Mouse (Mus musculus) kidney, adult 2 months (tissue): Measurements from ENCODE around the gene St3gal3. TPM values are rescaled to one million over a fixed set of nuclear protein-coding genes. Genes with fewer than 3 reads are reported as not detected.
A peak's percentile ranks its signal among the peaks of the same experiment; 100 is the strongest.

Experiments
- DNase-seq: peaks from one replicate; pipeline ENCODE4 v3.0.0; 2021
- H3K27ac ChIP-seq: fragments of 200-500 bp; 2 replicates; pipeline ENCODE4 v1.5.1; 2012; ENCODE audit warnings: low read depth, low read length, control low read depth, inconsistent platforms; ENCODE audit not compliant: insufficient read depth
- H3K27me3 ChIP-seq: fragments of 200-500 bp; replicated peaks from 2 replicates; pipeline ENCODE4 v1.6.1; 2012; ENCODE audit warnings: mild to moderate bottlenecking, moderate library complexity, low read length, inconsistent platforms; ENCODE audit not compliant: control insufficient read depth, insufficient read depth
- H3K36me3 ChIP-seq: fragments of 200-500 bp; 2 replicates; pipeline ENCODE4 v1.6.1; 2012; ENCODE audit warnings: mild to moderate bottlenecking, moderate library complexity, low read length, inconsistent platforms; ENCODE audit not compliant: control insufficient read depth, insufficient read depth
- H3K4me1 ChIP-seq: fragments of 200-500 bp; 2 replicates; pipeline ENCODE4 v1.6.1; 2011; ENCODE audit warnings: low read length; ENCODE audit not compliant: control insufficient read depth, insufficient read depth
- H3K4me3 ChIP-seq: fragments of 200-500 bp; 2 replicates; pipeline ENCODE4 v1.5.1; 2011; ENCODE audit warnings: mild to moderate bottlenecking, low read depth, low read length, control low read depth; ENCODE audit not compliant: insufficient read depth
- CTCF ChIP-seq: fragments of 200-500 bp; conservative IDR thresholded peaks from 2 replicates; pipeline ENCODE4 v1.5.1; 2011; ENCODE audit warnings: low read depth, mild to moderate bottlenecking, control low read depth, low read length, moderate library complexity, mixed read lengths; ENCODE audit not compliant: insufficient read depth, insufficient read length
- POLR2A ChIP-seq: fragments of 200-500 bp; IDR thresholded peaks from one replicate; pipeline ENCODE4 v1.6.1; 2011; ENCODE audit warnings: low read depth, low read length, control low read depth
- WGBS: fragments of 180-500 bp; shearing (Covaris S2); methylation state at CpG from one replicate; pipeline ENCODE4 v1.1.7; 2018; 5-methylcytosine and 5-hydroxymethylcytosine counted together
- polyA plus RNA-seq: library from polyadenylated mRNA; depleted of rRNA; stranded (reverse); fragments of >200 nt; gene quantifications from 2 replicates; pipeline ENCODE4 v1.2.3, GENCODE M21; 2012

The St3gal3 gene
- polyA plus RNA-seq, 1 experiment: 50.7 TPM

- 98% methylated on average over 3 of the region's 3 CpGs for WGBS
- H3K27ac ChIP-seq: no peak overlapping the region
- peak; percentile 7; the same call in 1 of the 2 replicates for TF ChIP-seq CTCF
- TF ChIP-seq POLR2A: no peak
Measured at GRCm38 (mm10) chr4:117992036-117992435, 142.7 kb downstream of the St3gal3 start.

GRCm38 (mm10) chr4:117991055-117991627 is 143.6 kb downstream of the St3gal3 start:
- DNase-seq: peak; percentile 50
- Histone ChIP-seq H3K27ac (no peak overlapping the region), H3K4me3 (no peak overlapping the region), H3K36me3 (no peaks in the 10 kb centered on the region), H3K27me3 (no peaks in the 10 kb centered on the region), H3K4me1 (peaks cover 14% of the 10 kb centered on the region)
- whole genome bisulfite sequencing: 60% methylated on average over 8 of the region's 8 CpGs
- TF ChIP-seq CTCF: no peak
- no peak for TF ChIP-seq POLR2A

More at GRCm38 (mm10) chr4:117992036-117992435, 142.7 kb downstream of the St3gal3 start:
- H3K4me1 ChIP-seq: peaks cover 18% of the 10 kb centered on the region
- no peak for DNase-seq
- no peaks in the 10 kb centered on the region for H3K27me3 ChIP-seq
- H3K4me3 ChIP-seq: no peak overlapping the region
- H3K36me3 ChIP-seq: no peaks in the 10 kb centered on the region

GRCm38 (mm10) chr4:117990571-117990970 is 144.1 kb downstream of the St3gal3 start:
- Histone ChIP-seq H3K36me3 (no peaks in the 10 kb centered on the region), H3K4me1 (peaks cover 9% of the 10 kb centered on the region), H3K4me3 (no peak overlapping the region), H3K27ac (peak overlapping the region; percentile 44), H3K27me3 (no peaks in the 10 kb centered on the region)
- 64% methylated on average over 3 of the region's 3 CpGs for WGBS
- DNase-seq: no peak
- no peak for TF ChIP-seq CTCF
- TF ChIP-seq POLR2A: no peak

GRCm38 (mm10) chr4:117989801-117990200 is 144.9 kb downstream of the St3gal3 start:
- 62% methylated on average over 12 of the region's 12 CpGs for WGBS
- DNase-seq: no peak
- H3K27me3 ChIP-seq: no peaks in the 10 kb centered on the region
- no peak for TF ChIP-seq CTCF
- no peak for TF ChIP-seq POLR2A
- H3K36me3 ChIP-seq: no peaks in the 10 kb centered on the region
- H3K27ac ChIP-seq: 0 out of 2 replicates have a peak overlapping the region, but pooled peaks have one; percentile 44
- no peak overlapping the region for H3K4me3 ChIP-seq
- peaks cover 5% of the 10 kb centered on the region; the same call in 1 of the 2 replicates for H3K4me1 ChIP-seq

- no peaks in the 10 kb centered on the region for H3K36me3 ChIP-seq
- TF ChIP-seq POLR2A (no peak), CTCF (no peak)
- no peak overlapping the region for H3K4me3 ChIP-seq
- no peak overlapping the region for H3K27ac ChIP-seq
- no peaks in the 10 kb centered on the region for H3K27me3 ChIP-seq
- 50% methylated on average over 8 of the region's 8 CpGs for WGBS
- no peak for DNase-seq
- no peaks in the 10 kb centered on the region for H3K4me1 ChIP-seq
Measured at GRCm38 (mm10) chr4:117986766-117987165, 147.9 kb downstream of the St3gal3 start.

GRCm38 (mm10) chr4:117984993-117985587 is 149.6 kb downstream of the St3gal3 start:
- DNase-seq: no peak
- H3K4me3 ChIP-seq: no peak overlapping the region
- H3K36me3 ChIP-seq: no peaks in the 10 kb centered on the region
- H3K4me1 ChIP-seq: no peaks in the 10 kb centered on the region
- TF ChIP-seq CTCF: no peak
- TF ChIP-seq POLR2A: no peak
- no peak overlapping the region for H3K27ac ChIP-seq
- H3K27me3 ChIP-seq: no peaks in the 10 kb centered on the region
- WGBS: 72% methylated on average over 8 of the region's 8 CpGs

- 96% methylated on average over 3 of the region's 3 CpGs for WGBS
- no peak for DNase-seq
- Histone ChIP-seq H3K4me1 (no peaks in the 10 kb centered on the region), H3K36me3 (no peaks in the 10 kb centered on the region), H3K27me3 (no peaks in the 10 kb centered on the region), H3K27ac (no peak overlapping the region), H3K4me3 (no peak overlapping the region)
- TF ChIP-seq POLR2A (no peak), CTCF (no peak)
Measured at GRCm38 (mm10) chr4:117984206-117984605, 150.5 kb downstream of the St3gal3 start.

- DNase-seq: no peak
- 48% methylated on average over 7 of the region's 7 CpGs for WGBS
Measured at GRCm38 (mm10) chr4:117982706-117983105, 152.0 kb downstream of the St3gal3 start.

More at GRCm38 (mm10) chr4:117982706-117983105, 152.0 kb downstream of the St3gal3 start:
- Histone ChIP-seq H3K4me3 (no peak overlapping the region), H3K36me3 (no peaks in the 10 kb centered on the region), H3K27me3 (no peaks in the 10 kb centered on the region), H3K4me1 (no peaks in the 10 kb centered on the region), H3K27ac (no peak overlapping the region)
- TF ChIP-seq POLR2A (no peak), CTCF (no peak)
